Comparison of ENCODE assay signal across 17 mouse cellular contexts in genomic region chr5:17495616-17496015, GRCm38 (mm10). TPM values are rescaled to one million over a fixed set of nuclear protein-coding genes. Genes with fewer than 3 reads are reported as not detected.
"Had no signal": no experiment of that assay in that cellular context is flagged by ENCODE, and none has a peak within 500 bp of the region (broad histone marks: within the 10 kb centered on the region; RNA-seq: fewer than 3 reads in every experiment).

No protein-coding gene starts in this region.

- DNase-seq: kidney, postnatal 10 days; kidney, postnatal 36 days; layer of hippocampus, postnatal 36 days; liver; liver, embryonic 13.5 days; lung, embryonic 14.5 days; right cerebral cortex, adult 18-20 months; right cerebral cortex, postnatal 14 days; right cerebral cortex, postnatal 4 days; thymus, adult 2 months; thymus, postnatal 14 days; thymus, postnatal 4 days had no signal

RNA-seq across cellular contexts. Expression of gene Speer4f1, which starts 19.7 kb away (rescaled TPM):
- total RNA-seq: layer of hippocampus, adult 8-10 months; layer of hippocampus, postnatal 10 days; layer of hippocampus, postnatal 36 days; left cerebral cortex, adult 8-10 months; left cerebral cortex, postnatal 14 days; megakaryocyte, adult 5-6 weeks had no signal
